Mouse (Mus musculus) stomach, embryonic 14.5 days (tissue): ENCODE data around the gene Atf6. TPM values are rescaled to one million over a fixed set of nuclear protein-coding genes. Genes with fewer than 3 reads are reported as not detected.

Source experiments
- ATAC-seq: fragments of 200-750 bp; cut with Nextera tagmentation; 2 replicates; pipeline ENCODE4 v1.8.0; 2017; ENCODE audit warnings: low read depth, moderate TSS enrichment; ENCODE audit not compliant: insufficient number of reproducible peaks, insufficient read depth, low FRiP score
- H3K27ac ChIP-seq: fragments of 300-500 bp; sonication (generic); 2 replicates; pipeline ENCODE4 v1.5.1; 2014; ENCODE audit warnings: mild to moderate bottlenecking, low read length, moderate library complexity, mixed read lengths
- H3K27me3 ChIP-seq: fragments of 300-500 bp; sonication (generic); 2 replicates; pipeline ENCODE4 v1.6.1; 2014; ENCODE audit warnings: low read length, control low read depth, mixed read lengths; ENCODE audit not compliant: control insufficient read depth, insufficient read depth
- H3K36me3 ChIP-seq: fragments of 300-500 bp; sonication (generic); 2 replicates; pipeline ENCODE4 v1.6.1; 2014; ENCODE audit warnings: mild to moderate bottlenecking, control low read depth, low read length, moderate library complexity, mixed read lengths; ENCODE audit not compliant: control insufficient read depth, insufficient read depth
- H3K4me1 ChIP-seq: fragments of 300-500 bp; sonication (generic); 2 replicates; pipeline ENCODE4 v1.6.1; 2014; ENCODE audit warnings: low read length, control low read depth, mixed read lengths; ENCODE audit not compliant: control insufficient read depth, insufficient read depth
- H3K4me2 ChIP-seq: fragments of 300-500 bp; sonication (generic); replicated peaks from 2 replicates; pipeline ENCODE4 v1.6.1; 2014; ENCODE audit warnings: low read depth, low read length, control low read depth
- H3K4me3 ChIP-seq: fragments of 300-500 bp; sonication (generic); 2 replicates; pipeline ENCODE4 v1.5.1; 2014; ENCODE audit warnings: low read depth, low read length, control low read depth
- H3K9ac ChIP-seq: fragments of 300-500 bp; sonication (generic); replicated peaks from 2 replicates; pipeline ENCODE4 v1.6.1; 2014; ENCODE audit warnings: low read depth, mild to moderate bottlenecking, control low read depth, low read length, moderate library complexity, mixed read lengths
- H3K9me3 ChIP-seq: fragments of 300-500 bp; sonication (generic); 2 replicates; pipeline ENCODE4 v1.6.1; 2016; ENCODE audit warnings: low read depth, low read length, control low read depth; ENCODE audit not compliant: control insufficient read depth
- WGBS: fragments of 180-500 bp; shearing (Covaris S2); extraction: QIAGEN DNeasy Blood & Tissue Kit; methylation state at CpG from one replicate; pipeline ENCODE4 v1.1.7; 2014; 5-methylcytosine and 5-hydroxymethylcytosine counted together
- polyA plus RNA-seq: library from polyadenylated mRNA; unstranded; fragments of >200 nt; fragmentation: Nextera tagmentation; extraction: Ambion mirVana; gene quantifications from 2 replicates; pipeline ENCODE4 v1.2.1, GENCODE M21; 2014

The Atf6 gene
- polyA plus RNA-seq, 1 experiment from 2014 or later: 10.8 TPM

- Histone ChIP-seq H3K27me3 (no peaks in the 10 kb centered on the region), H3K9me3 (no peaks in the 10 kb centered on the region), H3K4me2 (no peak overlapping the region), H3K4me1 (0 out of 2 replicates have a peak, but pooled peaks cover 3% of the 10 kb centered on the region), H3K36me3 (no peaks in the 10 kb centered on the region), H3K4me3 (no peak overlapping the region), H3K27ac (no peak overlapping the region), H3K9ac (no peak overlapping the region)
- WGBS: 79% methylated on average over 3 of the region's 3 CpGs
- ATAC-seq: no peak
Observed at GRCm38 (mm10) chr1:170700496-170701027, 167.0 kb downstream of the Atf6 start.

GRCm38 (mm10) chr1:170699553-170699952 lies 168.0 kb downstream of the Atf6 start:
- no peak overlapping the region for H3K4me3 ChIP-seq
- H3K4me2 ChIP-seq: no peak overlapping the region
- H3K9me3 ChIP-seq: no peaks in the 10 kb centered on the region
- WGBS: 79% methylated on average over 9 of the region's 9 CpGs
- no peak for ATAC-seq
- H3K9ac ChIP-seq: no peak overlapping the region
- no peaks in the 10 kb centered on the region for H3K27me3 ChIP-seq
- H3K36me3 ChIP-seq: no peaks in the 10 kb centered on the region
- H3K27ac ChIP-seq: no peak overlapping the region
- H3K4me1 ChIP-seq: 0 out of 2 replicates have a peak, but pooled peaks cover 3% of the 10 kb centered on the region

- H3K4me1 ChIP-seq: 0 out of 2 replicates have a peak, but pooled peaks cover 3% of the 10 kb centered on the region
Observed at GRCm38 (mm10) chr1:170698771-170699170, 168.8 kb downstream of the Atf6 start.

GRCm38 (mm10) chr1:170697771-170698356 lies 169.7 kb downstream of the Atf6 start:
- H3K9me3 ChIP-seq: no peaks in the 10 kb centered on the region
- H3K36me3 ChIP-seq: no peaks in the 10 kb centered on the region
- no peak overlapping the region; the same call in 1 of the 2 replicates for H3K27ac ChIP-seq
- no peak overlapping the region for H3K4me3 ChIP-seq
- 0 out of 2 replicates have a peak, but pooled peaks cover 3% of the 10 kb centered on the region for H3K4me1 ChIP-seq
- H3K4me2 ChIP-seq: no peak overlapping the region
- H3K27me3 ChIP-seq: no peaks in the 10 kb centered on the region
- 71% methylated on average over 7 of the region's 7 CpGs for WGBS
- no peak for ATAC-seq
- no peak overlapping the region for H3K9ac ChIP-seq

More at GRCm38 (mm10) chr1:170698771-170699170, 168.8 kb downstream of the Atf6 start:
- Histone ChIP-seq H3K9ac (no peak overlapping the region), H3K4me2 (no peak overlapping the region), H3K9me3 (no peaks in the 10 kb centered on the region), H3K27me3 (no peaks in the 10 kb centered on the region), H3K27ac (no peak overlapping the region), H3K4me3 (no peak overlapping the region), H3K36me3 (no peaks in the 10 kb centered on the region)
- no peak for ATAC-seq
- 79% methylated on average over 3 of the region's 3 CpGs for WGBS

- no peak for ATAC-seq
- H3K27me3 ChIP-seq: no peaks in the 10 kb centered on the region
- H3K4me3 ChIP-seq: no peak overlapping the region
- H3K9me3 ChIP-seq: no peaks in the 10 kb centered on the region
- no peaks in the 10 kb centered on the region for H3K36me3 ChIP-seq
- WGBS: 94% methylated on average over 8 of the region's 8 CpGs
- no peak overlapping the region for H3K27ac ChIP-seq
- no peak overlapping the region for H3K4me2 ChIP-seq
- H3K9ac ChIP-seq: no peak overlapping the region
- 0 out of 2 replicates have a peak, but pooled peaks cover 3% of the 10 kb centered on the region for H3K4me1 ChIP-seq
Observed at GRCm38 (mm10) chr1:170696996-170697395, 170.6 kb downstream of the Atf6 start.

- no peak for ATAC-seq
- no peak overlapping the region for H3K4me2 ChIP-seq
- WGBS: 80% methylated on average over 6 of the region's 6 CpGs
Observed at GRCm38 (mm10) chr1:170695326-170695725, 172.2 kb downstream of the Atf6 start.

GRCm38 (mm10) chr1:170694821-170695291 lies 172.7 kb downstream of the Atf6 start:
- Histone ChIP-seq H3K4me2 (no peak overlapping the region), H3K4me1 (0 out of 2 replicates have a peak, but pooled peaks cover 3% of the 10 kb centered on the region), H3K9me3 (no peaks in the 10 kb centered on the region), H3K9ac (no peak overlapping the region), H3K36me3 (no peaks in the 10 kb centered on the region), H3K4me3 (no peak overlapping the region), H3K27ac (no peak overlapping the region), H3K27me3 (no peaks in the 10 kb centered on the region)
- WGBS: 46% methylated on average over 5 of the region's 5 CpGs
- ATAC-seq: peak; percentile 64

More at GRCm38 (mm10) chr1:170695326-170695725, 172.2 kb downstream of the Atf6 start:
- no peaks in the 10 kb centered on the region for H3K27me3 ChIP-seq
- no peaks in the 10 kb centered on the region for H3K9me3 ChIP-seq
- no peak overlapping the region for H3K9ac ChIP-seq
- H3K4me1 ChIP-seq: 0 out of 2 replicates have a peak, but pooled peaks cover 3% of the 10 kb centered on the region
- no peaks in the 10 kb centered on the region for H3K36me3 ChIP-seq
- no peak overlapping the region for H3K4me3 ChIP-seq
- no peak overlapping the region for H3K27ac ChIP-seq

GRCm38 (mm10) chr1:170691301-170691700 lies 176.3 kb downstream of the Atf6 start:
- Histone ChIP-seq H3K4me3 (no peak overlapping the region), H3K9ac (no peak overlapping the region)

More at GRCm38 (mm10) chr1:170691301-170691700, 176.3 kb downstream of the Atf6 start:
- no peak for ATAC-seq
- H3K4me1 ChIP-seq: no peaks in the 10 kb centered on the region
- no peaks in the 10 kb centered on the region for H3K9me3 ChIP-seq
- no peaks in the 10 kb centered on the region for H3K36me3 ChIP-seq
- no peaks in the 10 kb centered on the region for H3K27me3 ChIP-seq
- H3K27ac ChIP-seq: no peak overlapping the region
- H3K4me2 ChIP-seq: no peak overlapping the region
- WGBS: 68% methylated on average over 5 of the region's 5 CpGs
